Mouse (Mus musculus): ENCODE measurements around the gene Efcab11. TPM values are rescaled to one million over a fixed set of nuclear protein-coding genes. Genes with fewer than 3 reads are reported as not detected.

Gene Efcab11
- polyA plus RNA-seq (2014; fragmentation: Nextera tagmentation; extraction: Ambion mirVana), result 24.4 and 27.3 TPM in 2 replicates

DNA sequence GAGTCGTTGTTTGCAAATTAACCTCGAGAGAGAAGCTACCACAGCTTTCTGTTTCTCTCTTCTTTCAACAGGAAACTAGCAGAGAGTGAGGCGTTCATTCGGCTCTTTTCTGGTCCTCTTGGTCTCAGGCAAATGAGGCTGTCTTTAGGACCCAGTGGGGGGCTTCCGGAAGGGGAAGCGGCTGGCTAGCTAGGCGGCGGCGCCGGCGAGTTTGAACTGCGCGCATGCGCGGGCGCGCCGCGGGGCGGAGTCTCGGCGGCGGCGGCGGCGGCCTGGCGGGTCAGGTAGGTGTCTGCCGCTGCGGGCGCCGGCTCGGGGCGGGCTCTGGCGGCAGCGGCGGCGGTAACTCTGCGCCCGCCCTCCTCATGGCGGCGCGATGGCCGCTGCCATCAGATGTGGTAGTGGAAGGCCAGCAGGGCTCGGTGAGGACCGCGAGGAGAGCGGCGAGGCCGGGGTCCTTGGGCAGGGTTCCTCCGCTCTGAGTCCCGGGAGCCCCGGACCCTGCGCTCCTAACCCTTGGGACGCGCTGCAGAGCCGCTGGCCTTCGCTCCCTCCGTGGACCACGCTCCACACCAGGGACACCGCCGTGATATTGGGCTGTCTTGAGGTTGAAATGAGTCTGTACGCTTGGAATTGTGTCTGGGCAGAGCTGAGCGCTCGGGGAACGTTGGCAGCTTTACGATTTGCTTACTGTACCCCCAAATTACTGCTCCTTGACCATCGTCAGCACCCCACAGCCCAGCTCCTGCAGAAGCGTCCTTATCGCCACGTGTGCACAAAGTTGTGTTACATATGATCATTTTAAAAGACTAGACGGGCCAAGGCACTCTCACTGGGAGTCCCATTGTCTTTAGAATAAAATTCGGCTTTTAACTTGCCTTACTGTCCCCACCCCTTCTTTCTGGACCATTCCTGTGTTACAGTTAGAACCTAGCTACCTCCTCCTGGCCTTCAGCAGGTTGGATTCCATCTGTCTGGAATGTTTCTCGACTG, at the start of gene Efcab11, which contains the start of gene Tdp1:
Gene Efcab11 (minus strand): TSS at position 171 of the 993 bp plus-strand sequence.
Gene Tdp1 (plus strand): TSS at position 249 of the 993 bp plus-strand sequence.
- H3K4me1 ChIP-seq (ENCODE audit: control insufficient read depth, insufficient read depth, low read length), result peaks cover 3% of the 10 kb centered on the region; the same call in 1 of the 2 replicates
- ATAC-seq (replicated peaks; ENCODE audit: insufficient number of reproducible peaks, low FRiP score, low TSS enrichment, low read depth) (peak; percentile 84), DNase-seq (ENCODE audit: low spot score) (peak; percentile 98)
- H3K9me3 ChIP-seq (replicated peaks; ENCODE audit: control insufficient read depth, low read length), result no peaks in the 10 kb centered on the region
- H3K36me3 ChIP-seq (replicated peaks; ENCODE audit: control insufficient read depth, insufficient read depth, low read depth, low read length), result no peaks in the 10 kb centered on the region
- H3K4me2 ChIP-seq (ENCODE audit: low read depth, low read length), result peak within 1 kb of the TSS; percentile 85
- H3K27ac ChIP-seq (replicated peaks; ENCODE audit: low read depth, low read length), result peak within 1 kb of the TSS; percentile 68
- no peaks in the 10 kb centered on the region for H3K27me3 ChIP-seq (ENCODE audit: control insufficient read depth, insufficient read depth, low read length)
- H3K4me3 ChIP-seq (ENCODE audit: low read depth, low read length), result peak within 1 kb of the TSS; percentile 76
- WGBS, result under 1% methylated on average over 73 of the region's 73 CpGs
- peak within 1 kb of the TSS; percentile 94 for H3K9ac ChIP-seq (replicated peaks; ENCODE audit: low read length)

GRCm38 (mm10) chr12:99933630-99934029, 49.4 kb upstream of the Efcab11 start:
- WGBS, result 97% methylated on average over 3 of the region's 3 CpGs
- H3K27me3 ChIP-seq (ENCODE audit: control insufficient read depth, insufficient read depth, low read length), result no peaks in the 10 kb centered on the region
- DNase-seq (ENCODE audit: low spot score) (no peak), ATAC-seq (replicated peaks; ENCODE audit: insufficient number of reproducible peaks, low FRiP score, low TSS enrichment, low read depth) (no peak)
- H3K36me3 ChIP-seq (replicated peaks; ENCODE audit: control insufficient read depth, insufficient read depth, low read depth, low read length), result peaks cover 3% of the 10 kb centered on the region
- no peaks in the 10 kb centered on the region for H3K4me1 ChIP-seq (ENCODE audit: control insufficient read depth, insufficient read depth, low read length)
- no peak overlapping the region for H3K4me3 ChIP-seq (ENCODE audit: low read depth, low read length)
- no peak overlapping the region for H3K4me2 ChIP-seq (ENCODE audit: low read depth, low read length)
- H3K27ac ChIP-seq (replicated peaks; ENCODE audit: low read depth, low read length), result no peak overlapping the region
- H3K9ac ChIP-seq (replicated peaks; ENCODE audit: low read length), result no peak overlapping the region
- H3K9me3 ChIP-seq (replicated peaks; ENCODE audit: control insufficient read depth, low read length), result no peaks in the 10 kb centered on the region

GRCm38 (mm10) chr12:99932245-99932644, 48.0 kb upstream of the Efcab11 start:
- Histone ChIP-seq H3K4me1 (ENCODE audit: control insufficient read depth, insufficient read depth, low read length) (no peaks in the 10 kb centered on the region), H3K36me3 (replicated peaks; ENCODE audit: control insufficient read depth, insufficient read depth, low read depth, low read length) (peaks cover 3% of the 10 kb centered on the region), H3K27ac (replicated peaks; ENCODE audit: low read depth, low read length) (no peak overlapping the region), H3K4me2 (ENCODE audit: low read depth, low read length) (no peak overlapping the region), H3K4me3 (ENCODE audit: low read depth, low read length) (no peak overlapping the region), H3K9ac (replicated peaks; ENCODE audit: low read length) (no peak overlapping the region), H3K27me3 (ENCODE audit: control insufficient read depth, insufficient read depth, low read length) (no peaks in the 10 kb centered on the region), H3K9me3 (replicated peaks; ENCODE audit: control insufficient read depth, low read length) (no peaks in the 10 kb centered on the region)
- DNase-seq (ENCODE audit: low spot score) (no peak), ATAC-seq (replicated peaks; ENCODE audit: insufficient number of reproducible peaks, low FRiP score, low TSS enrichment, low read depth) (no peak)
- WGBS, result 94% methylated on average over 4 of the region's 4 CpGs

GRCm38 (mm10) chr12:99929160-99929559, 44.9 kb upstream of the Efcab11 start:
- 91% methylated on average over 1 of the region's 1 CpGs for WGBS
- ATAC-seq (replicated peaks; ENCODE audit: insufficient number of reproducible peaks, low FRiP score, low TSS enrichment, low read depth) (no peak), DNase-seq (ENCODE audit: low spot score) (no peak)
- H3K27ac ChIP-seq (replicated peaks; ENCODE audit: low read depth, low read length), result no peak overlapping the region
- no peak overlapping the region for H3K4me2 ChIP-seq (ENCODE audit: low read depth, low read length)
- H3K9me3 ChIP-seq (replicated peaks; ENCODE audit: control insufficient read depth, low read length), result no peaks in the 10 kb centered on the region
- no peaks in the 10 kb centered on the region for H3K4me1 ChIP-seq (ENCODE audit: control insufficient read depth, insufficient read depth, low read length)
- no peaks in the 10 kb centered on the region for H3K27me3 ChIP-seq (ENCODE audit: control insufficient read depth, insufficient read depth, low read length)
- H3K9ac ChIP-seq (replicated peaks; ENCODE audit: low read length), result no peak overlapping the region
- no peak overlapping the region for H3K4me3 ChIP-seq (ENCODE audit: low read depth, low read length)
- H3K36me3 ChIP-seq (replicated peaks; ENCODE audit: control insufficient read depth, insufficient read depth, low read depth, low read length), result peaks cover 3% of the 10 kb centered on the region

GRCm38 (mm10) chr12:99928311-99928710, 44.1 kb upstream of the Efcab11 start:
- 86% methylated on average over 7 of the region's 7 CpGs for WGBS
- H3K4me3 ChIP-seq (ENCODE audit: low read depth, low read length), result no peak overlapping the region

GRCm38 (mm10) chr12:99923703-99924102, 39.5 kb upstream of the Efcab11 start:
- Histone ChIP-seq H3K9me3 (replicated peaks; ENCODE audit: control insufficient read depth, low read length) (no peaks in the 10 kb centered on the region), H3K27ac (replicated peaks; ENCODE audit: low read depth, low read length) (no peak overlapping the region), H3K4me3 (ENCODE audit: low read depth, low read length) (no peak overlapping the region), H3K9ac (replicated peaks; ENCODE audit: low read length) (no peak overlapping the region), H3K4me1 (ENCODE audit: control insufficient read depth, insufficient read depth, low read length) (no peaks in the 10 kb centered on the region), H3K4me2 (ENCODE audit: low read depth, low read length) (no peak overlapping the region), H3K36me3 (replicated peaks; ENCODE audit: control insufficient read depth, insufficient read depth, low read depth, low read length) (no peaks in the 10 kb centered on the region; the same call in 1 of the 2 replicates), H3K27me3 (ENCODE audit: control insufficient read depth, insufficient read depth, low read length) (no peaks in the 10 kb centered on the region)
- DNase-seq (ENCODE audit: low spot score) (no peak), ATAC-seq (replicated peaks; ENCODE audit: insufficient number of reproducible peaks, low FRiP score, low TSS enrichment, low read depth) (no peak)
- WGBS, result 57% methylated on average over 5 of the region's 5 CpGs

More at GRCm38 (mm10) chr12:99928311-99928710, 44.1 kb upstream of the Efcab11 start:
- no peaks in the 10 kb centered on the region for H3K27me3 ChIP-seq (ENCODE audit: control insufficient read depth, insufficient read depth, low read length)
- DNase-seq (ENCODE audit: low spot score), result no peak
- no peaks in the 10 kb centered on the region for H3K9me3 ChIP-seq (replicated peaks; ENCODE audit: control insufficient read depth, low read length)
- no peak overlapping the region for H3K9ac ChIP-seq (replicated peaks; ENCODE audit: low read length)
- no peak overlapping the region for H3K27ac ChIP-seq (replicated peaks; ENCODE audit: low read depth, low read length)
- no peak for ATAC-seq (replicated peaks; ENCODE audit: insufficient number of reproducible peaks, low FRiP score, low TSS enrichment, low read depth)
- peaks cover 3% of the 10 kb centered on the region for H3K36me3 ChIP-seq (replicated peaks; ENCODE audit: control insufficient read depth, insufficient read depth, low read depth, low read length)
- H3K4me2 ChIP-seq (ENCODE audit: low read depth, low read length), result no peak overlapping the region
- no peaks in the 10 kb centered on the region for H3K4me1 ChIP-seq (ENCODE audit: control insufficient read depth, insufficient read depth, low read length)

- Histone ChIP-seq H3K4me2 (ENCODE audit: low read depth, low read length) (no peak overlapping the region), H3K36me3 (replicated peaks; ENCODE audit: control insufficient read depth, insufficient read depth, low read depth, low read length) (no peaks in the 10 kb centered on the region; the same call in 1 of the 2 replicates), H3K27ac (replicated peaks; ENCODE audit: low read depth, low read length) (no peak overlapping the region), H3K4me3 (ENCODE audit: low read depth, low read length) (no peak overlapping the region), H3K4me1 (ENCODE audit: control insufficient read depth, insufficient read depth, low read length) (no peaks in the 10 kb centered on the region), H3K9me3 (replicated peaks; ENCODE audit: control insufficient read depth, low read length) (no peaks in the 10 kb centered on the region), H3K9ac (replicated peaks; ENCODE audit: low read length) (no peak overlapping the region), H3K27me3 (ENCODE audit: control insufficient read depth, insufficient read depth, low read length) (no peaks in the 10 kb centered on the region)
- 42% methylated on average over 5 of the region's 5 CpGs for WGBS
- DNase-seq (ENCODE audit: low spot score), result peak; percentile 53
- 0 out of 2 replicates have a peak, but pooled peaks have one; percentile 82 for ATAC-seq (replicated peaks; ENCODE audit: insufficient number of reproducible peaks, low FRiP score, low TSS enrichment, low read depth)
These were observed 38.9 kb upstream of the Efcab11 start for GRCm38 (mm10) chr12:99923131-99923606.

DNA sequence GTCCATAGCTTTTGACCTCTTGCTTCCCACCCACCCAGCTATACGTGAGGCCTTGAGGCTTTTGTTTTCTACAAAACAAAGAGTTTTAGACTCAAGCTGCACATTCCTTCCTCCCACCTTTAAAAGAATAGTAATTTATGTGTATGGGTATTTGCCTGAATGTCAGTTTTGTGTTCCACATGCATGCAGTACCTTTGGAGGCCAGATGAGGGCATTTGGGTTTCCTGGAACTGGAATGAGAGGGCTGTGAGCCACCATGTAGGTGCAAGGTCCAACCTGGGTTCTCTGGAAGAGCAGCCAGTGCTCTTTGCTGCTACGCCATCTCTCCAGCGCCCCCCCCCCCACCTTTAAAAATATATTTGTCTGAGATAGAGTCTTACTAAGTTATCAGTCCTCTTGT, 36.8 kb upstream of the Efcab11 start:
- Histone ChIP-seq H3K9ac (replicated peaks; ENCODE audit: low read length) (no peak overlapping the region), H3K4me2 (ENCODE audit: low read depth, low read length) (no peak overlapping the region), H3K27me3 (ENCODE audit: control insufficient read depth, insufficient read depth, low read length) (no peaks in the 10 kb centered on the region), H3K9me3 (replicated peaks; ENCODE audit: control insufficient read depth, low read length) (no peaks in the 10 kb centered on the region), H3K4me1 (ENCODE audit: control insufficient read depth, insufficient read depth, low read length) (no peaks in the 10 kb centered on the region), H3K36me3 (replicated peaks; ENCODE audit: control insufficient read depth, insufficient read depth, low read depth, low read length) (no peaks in the 10 kb centered on the region; the same call in 1 of the 2 replicates), H3K4me3 (ENCODE audit: low read depth, low read length) (no peak overlapping the region), H3K27ac (replicated peaks; ENCODE audit: low read depth, low read length) (no peak overlapping the region)
- ATAC-seq (replicated peaks; ENCODE audit: insufficient number of reproducible peaks, low FRiP score, low TSS enrichment, low read depth) (no peak), DNase-seq (ENCODE audit: low spot score) (peak; percentile 23)
- 79% methylated on average over 3 of the region's 3 CpGs for WGBS
